Mouse (Mus musculus) olfactory bulb, adult 2 months (tissue): Measurements from ENCODE around the gene Sigirr.

Source experiments
- CTCF ChIP-seq: fragments of 200-500 bp; IDR thresholded peaks from 2 replicates; pipeline ENCODE4 v1.5.1; 2012; ENCODE audit warnings: low read depth, mild to moderate bottlenecking, low read length, moderate library complexity; ENCODE audit not compliant: insufficient read depth
- POLR2A ChIP-seq: fragments of 200-500 bp; IDR thresholded peaks from 2 replicates; pipeline ENCODE4 v1.6.1; 2012; ENCODE audit warnings: mild to moderate bottlenecking, low read depth, low read length, moderate library complexity; ENCODE audit not compliant: insufficient read depth

DNA sequence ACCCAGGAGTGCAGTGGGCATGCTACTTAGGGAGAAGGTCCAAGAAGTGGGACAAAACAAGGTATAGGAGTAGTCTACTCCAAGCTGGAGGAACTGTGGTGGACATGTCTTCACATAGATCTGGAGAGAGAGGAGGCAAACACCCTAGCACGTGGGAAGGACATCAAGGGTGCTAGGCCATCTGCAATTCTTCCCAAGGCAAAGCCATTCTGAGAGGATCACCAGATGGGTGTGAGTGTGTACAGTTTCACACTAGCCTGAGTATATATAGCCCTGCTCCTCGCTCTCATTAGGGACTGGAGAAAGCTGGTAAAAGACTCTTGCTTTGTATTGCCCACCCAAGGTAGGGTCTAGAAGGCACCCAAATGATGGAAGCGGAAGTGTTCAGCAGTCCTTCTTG lies 37.0 kb downstream of the Sigirr start:
- no peak for TF ChIP-seq CTCF
- no peak for TF ChIP-seq POLR2A
